Mouse (Mus musculus): Measurements from ENCODE around the gene Gm28729.

DNA sequence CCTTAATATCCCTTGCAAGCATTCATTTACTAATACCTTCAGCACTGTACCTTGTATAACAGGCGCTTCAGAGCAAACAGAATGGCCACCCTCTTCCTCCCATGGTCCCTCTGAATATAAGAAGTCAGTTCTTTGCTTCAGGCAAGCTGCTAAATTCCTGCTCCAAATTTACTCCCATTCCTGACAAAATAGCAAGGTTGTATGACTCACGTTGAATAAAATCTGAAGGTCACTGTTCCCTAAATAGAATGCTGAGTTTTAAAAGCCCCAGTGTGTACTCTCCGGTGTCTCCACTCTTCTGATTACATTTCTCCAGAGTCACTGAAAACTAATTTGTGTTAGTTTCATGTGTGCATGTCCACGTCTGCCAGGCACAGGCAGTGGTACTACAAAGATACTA, 79.7 kb downstream of the Gm28729 start:
- no peak for TF ChIP-seq POLR2A (IDR thresholded peaks at IDR 0.05; ENCODE audit: low read depth, low read length)
- no peak for TF ChIP-seq CTCF (IDR thresholded peaks at IDR 0.05; ENCODE audit: extremely low read depth, insufficient read length, insufficient replicate concordance, low read depth, low read length)
